In the genomic region with DNA sequence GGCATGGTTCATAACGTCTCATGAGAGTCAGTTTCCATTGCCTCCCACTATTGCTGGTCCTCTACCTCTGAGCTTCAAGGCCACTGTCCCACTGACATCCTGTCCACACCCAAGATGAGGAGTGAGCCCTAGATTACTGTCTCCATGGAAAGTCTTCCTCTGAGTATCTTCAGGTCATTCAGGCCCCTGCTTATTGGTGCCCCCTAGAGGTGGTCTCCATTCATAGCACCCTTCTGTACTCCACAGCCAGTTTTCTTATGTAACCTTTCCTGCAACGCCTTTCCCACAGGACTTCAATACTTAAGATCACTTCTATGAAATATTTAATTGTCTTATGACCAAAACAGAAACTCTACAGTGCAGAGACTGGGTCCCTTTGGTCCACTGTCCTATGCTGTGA, we compare ENCODE assay signal across 9 mouse cellular contexts.
A peak's percentile ranks its signal among the peaks of the same experiment; 100 is the strongest.
DNase-seq lines count a peak whose midpoint lies in the region; ATAC-seq lines count a peak whose summit lies in the region.
"Had no signal": no experiment of that assay in that cellular context is flagged by ENCODE, and none has a peak within 500 bp of the region (broad histone marks: within the 10 kb centered on the region; RNA-seq: fewer than 3 reads in every experiment).

No protein-coding gene starts in this region.

- H3K27me3 ChIP-seq in hindbrain, embryonic 11.5 days (ENCODE audit: control insufficient read depth, insufficient read depth, low read length): no peaks in the 10 kb centered on the region
- no peaks in the 10 kb centered on the region for H3K27me3 ChIP-seq in hindbrain, embryonic 13.5 days
- H3K27me3 ChIP-seq: intestine, embryonic 15.5 days had no signal

- H3K4me3 ChIP-seq in hindbrain, embryonic 11.5 days (ENCODE audit: low read depth, low read length): no peak overlapping the region
- H3K4me3 ChIP-seq in hindbrain, embryonic 13.5 days: no peak overlapping the region
- H3K4me3 ChIP-seq: intestine, embryonic 15.5 days had no signal

- H3K4me2 ChIP-seq in hindbrain, embryonic 11.5 days (replicated peaks; ENCODE audit: low read depth, low read length): no peak overlapping the region
- no peak overlapping the region for H3K4me2 ChIP-seq in hindbrain, embryonic 13.5 days
- H3K4me2 ChIP-seq: intestine, embryonic 15.5 days had no signal

- no peaks in the 10 kb centered on the region for H3K36me3 ChIP-seq in hindbrain, embryonic 11.5 days (ENCODE audit: control insufficient read depth, insufficient read depth, low read length)
- H3K36me3 ChIP-seq in hindbrain, embryonic 13.5 days: peaks cover 7% of the 10 kb centered on the region; the same call in 1 of the 2 replicates
- H3K36me3 ChIP-seq: intestine, embryonic 15.5 days had no signal

- ATAC-seq in hindbrain, embryonic 11.5 days (ENCODE audit: low FRiP score): no peak
- ATAC-seq in hindbrain, embryonic 13.5 days (ENCODE audit: low FRiP score): no peak
- ATAC-seq: intestine, embryonic 15.5 days had no signal

- H3K9me3 ChIP-seq in hindbrain, embryonic 11.5 days (ENCODE audit: control insufficient read depth, low read length): no peaks in the 10 kb centered on the region
- no peaks in the 10 kb centered on the region for H3K9me3 ChIP-seq in hindbrain, embryonic 13.5 days
- H3K9me3 ChIP-seq: intestine, embryonic 15.5 days had no signal

- WGBS in hindbrain, embryonic 11.5 days: 80% methylated on average over 2 of the region's 2 CpGs
- WGBS in hindbrain, embryonic 13.5 days: 72% methylated on average over 2 of the region's 2 CpGs

- H3K27ac ChIP-seq in hindbrain, embryonic 11.5 days (ENCODE audit: low read depth, low read length): no peak overlapping the region
- no peak overlapping the region for H3K27ac ChIP-seq in hindbrain, embryonic 13.5 days
- H3K27ac ChIP-seq: intestine, embryonic 15.5 days had no signal

- DNase-seq in hindbrain, embryonic 11.5 days (ENCODE audit: low spot score): peak; percentile 9
- peak; percentile 3 for DNase-seq in thymus, postnatal 25 days
- DNase-seq in thymus, postnatal 4 days: no peak
- peak; percentile 11 for DNase-seq in cerebellum, adult 8-10 months
- DNase-seq in urinary bladder, adult 18-20 months (ENCODE audit: low spot score in 2 of 2): no peak
- no peak for DNase-seq in spleen, postnatal 10 days (ENCODE audit: low spot score in 2 of 2)
- DNase-seq: midbrain, embryonic 14.5 days had no signal

- no peak overlapping the region for H3K9ac ChIP-seq in hindbrain, embryonic 11.5 days (ENCODE audit: low read depth, low read length)
- no peak overlapping the region for H3K9ac ChIP-seq in hindbrain, embryonic 13.5 days
- H3K9ac ChIP-seq: intestine, embryonic 15.5 days had no signal

- no peaks in the 10 kb centered on the region for H3K4me1 ChIP-seq in hindbrain, embryonic 11.5 days (replicated peaks; ENCODE audit: control insufficient read depth, insufficient read depth, low read length)
- H3K4me1 ChIP-seq in hindbrain, embryonic 13.5 days (replicated peaks): no peaks in the 10 kb centered on the region
- H3K4me1 ChIP-seq: intestine, embryonic 15.5 days had no signal

Comparison
In these comparisons a context has a peak if more than half of its experiments do, and no peak if none do; other contexts are left out.
1. DNase-seq: peak in hindbrain, embryonic 11.5 days (single experiment), thymus, postnatal 25 days (single experiment) and cerebellum, adult 8-10 months (single experiment); none in thymus, postnatal 4 days (single experiment), urinary bladder, adult 18-20 months (0 of 2) and spleen, postnatal 10 days (0 of 2).